Comparison of ENCODE assay signal across 27 mouse cellular contexts in genomic region chr8:128370496-128370895, GRCm38 (mm10). TPM values are rescaled to one million over a fixed set of nuclear protein-coding genes. Genes with fewer than 3 reads are reported as not detected.
DNase-seq lines count a peak whose midpoint lies in the region; ATAC-seq and TF ChIP-seq lines count a peak whose summit lies in the region.
"Had no signal": no experiment of that assay in that cellular context is flagged by ENCODE, and none has a peak within 500 bp of the region (broad histone marks: within the 10 kb centered on the region; RNA-seq: fewer than 3 reads in every experiment).

No protein-coding gene starts in this region.

- no peak for TF ChIP-seq POLR2A in heart, adult 2 months (IDR thresholded peaks at IDR 0.05; ENCODE audit: insufficient read depth, low read depth, low read length)

- H3K27ac ChIP-seq in heart, adult 2 months, result peak overlapping the region; percentile 77
- H3K27ac ChIP-seq in intestine, embryonic 14.5 days (ENCODE audit: low read depth), result no peak overlapping the region
- no peak overlapping the region for H3K27ac ChIP-seq in intestine, embryonic 16.5 days (ENCODE audit: low read length)
- H3K27ac ChIP-seq in heart, embryonic 16.5 days (ENCODE audit: low read length), result peak overlapping the region; percentile 88
- H3K27ac ChIP-seq: embryonic facial prominence, embryonic 12.5 days; forebrain, embryonic 12.5 days; gastrocnemius, adult 2 months; hindbrain, embryonic 12.5 days; kidney, postnatal 0 days; limb, embryonic 12.5 days; midbrain, embryonic 12.5 days; stomach, postnatal 0 days had no signal

- 0 out of 2 replicates have a peak, but pooled peaks have one; percentile 15 for ATAC-seq in intestine, embryonic 14.5 days (replicated peaks; ENCODE audit: low FRiP score, low TSS enrichment, low read depth)
- no peak for ATAC-seq in intestine, embryonic 16.5 days
- no peak; the same call in 1 of the 2 replicates for ATAC-seq in heart, embryonic 16.5 days (replicated peaks; ENCODE audit: extremely low read depth, insufficient read depth, low FRiP score)
- ATAC-seq: liver, postnatal 0 days had no signal

- no peak for DNase-seq in heart, adult 2 months
- DNase-seq in heart, postnatal 10 days, result no peak
- DNase-seq in intestine, embryonic 14.5 days (ENCODE audit: low spot score), result no peak
- peak; percentile 60 for DNase-seq in MN1 (ENCODE audit: low spot score)
- DNase-seq in urinary bladder, postnatal 25 days (ENCODE audit: low spot score), result no peak
- DNase-seq: adrenal gland, adult 2 months; cerebellum, adult 18-20 months; cerebellum, postnatal 14 days; gastrocnemius, adult 2 months; kidney, adult 18-20 months; layer of hippocampus, postnatal 36 days; liver, postnatal 0 days; lung, postnatal 10 days; right cerebral cortex, postnatal 14 days; thymus, adult 2 months; thymus, postnatal 4 days had no signal

- 24% methylated on average over 4 of the region's 4 CpGs for WGBS in heart, adult 2 months
- 27% methylated on average over 4 of the region's 4 CpGs for WGBS in intestine, embryonic 14.5 days
- WGBS in intestine, embryonic 16.5 days, result 41% methylated on average over 4 of the region's 4 CpGs
- WGBS in heart, embryonic 16.5 days, result 25% methylated on average over 4 of the region's 4 CpGs

- H3K4me1 ChIP-seq in heart, adult 2 months (ENCODE audit: control insufficient read depth, insufficient read depth, low read length), result peaks cover 48% of the 10 kb centered on the region
- H3K4me1 ChIP-seq in intestine, embryonic 14.5 days (replicated peaks; ENCODE audit: control insufficient read depth, insufficient read depth, low read length), result peaks cover 27% of the 10 kb centered on the region
- H3K4me1 ChIP-seq in intestine, embryonic 16.5 days (ENCODE audit: control insufficient read depth, insufficient read depth, low read length), result peaks cover 10% of the 10 kb centered on the region
- H3K4me1 ChIP-seq in heart, embryonic 16.5 days (ENCODE audit: control insufficient read depth, insufficient read depth, low read length), result peaks cover 82% of the 10 kb centered on the region

- peaks cover 10% of the 10 kb centered on the region for H3K79me2 ChIP-seq in heart, adult 2 months (replicated peaks; ENCODE audit: control insufficient read depth, insufficient read depth, low read length)

- no peak for TF ChIP-seq EP300 in heart, adult 2 months (IDR thresholded peaks at IDR 0.05; ENCODE audit: insufficient read depth, low read depth, low read length)

- peak overlapping the region; percentile 42; the same call in 1 of the 2 replicates for H3K9ac ChIP-seq in heart, adult 2 months (ENCODE audit: low read depth, low read length)
- H3K9ac ChIP-seq in intestine, embryonic 14.5 days (ENCODE audit: low read length), result no peak overlapping the region
- no peak overlapping the region for H3K9ac ChIP-seq in intestine, embryonic 16.5 days (ENCODE audit: low read depth, low read length)
- no peak overlapping the region for H3K9ac ChIP-seq in heart, embryonic 16.5 days (ENCODE audit: low read length)
- H3K9ac ChIP-seq: embryonic facial prominence, embryonic 12.5 days; forebrain, embryonic 12.5 days; hindbrain, embryonic 12.5 days; limb, embryonic 12.5 days; liver, postnatal 0 days; midbrain, embryonic 12.5 days had no signal

- no peak overlapping the region for H3K4me2 ChIP-seq in intestine, embryonic 14.5 days (ENCODE audit: low read length)
- H3K4me2 ChIP-seq in intestine, embryonic 16.5 days (ENCODE audit: low read depth, low read length), result no peak overlapping the region
- no peak overlapping the region for H3K4me2 ChIP-seq in heart, embryonic 16.5 days (ENCODE audit: low read depth, low read length)
- H3K4me2 ChIP-seq: embryonic facial prominence, embryonic 12.5 days; forebrain, embryonic 12.5 days; hindbrain, embryonic 12.5 days; limb, embryonic 12.5 days; liver, embryonic 11.5 days; midbrain, embryonic 12.5 days had no signal

- no peaks in the 10 kb centered on the region for H3K9me3 ChIP-seq in intestine, embryonic 14.5 days (ENCODE audit: control insufficient read depth, low read length)
- no peaks in the 10 kb centered on the region for H3K9me3 ChIP-seq in intestine, embryonic 16.5 days (ENCODE audit: control insufficient read depth, low read length)
- H3K9me3 ChIP-seq in heart, embryonic 16.5 days (replicated peaks; ENCODE audit: control insufficient read depth, low read length), result no peaks in the 10 kb centered on the region
- H3K9me3 ChIP-seq: embryonic facial prominence, embryonic 12.5 days; forebrain, embryonic 12.5 days; hindbrain, embryonic 12.5 days; limb, embryonic 12.5 days; midbrain, embryonic 12.5 days had no signal

- H3K36me3 ChIP-seq in heart, adult 2 months (ENCODE audit: control insufficient read depth, insufficient read depth, low read length), result peaks cover 96% of the 10 kb centered on the region
- H3K36me3 ChIP-seq in intestine, embryonic 14.5 days (ENCODE audit: control insufficient read depth, insufficient read depth, low read length), result no peaks in the 10 kb centered on the region
- H3K36me3 ChIP-seq in intestine, embryonic 16.5 days (ENCODE audit: control insufficient read depth, insufficient read depth, low read length), result no peaks in the 10 kb centered on the region
- peaks cover 32% of the 10 kb centered on the region for H3K36me3 ChIP-seq in heart, embryonic 16.5 days (ENCODE audit: control insufficient read depth, insufficient read depth)
- H3K36me3 ChIP-seq: embryonic facial prominence, embryonic 12.5 days; forebrain, embryonic 12.5 days; hindbrain, embryonic 12.5 days; limb, embryonic 12.5 days; midbrain, embryonic 12.5 days had no signal

- no peaks in the 10 kb centered on the region for H3K27me3 ChIP-seq in heart, adult 2 months (ENCODE audit: control insufficient read depth, insufficient read depth, low read length)
- H3K27me3 ChIP-seq in intestine, embryonic 14.5 days (replicated peaks; ENCODE audit: control insufficient read depth, insufficient read depth, low read length), result no peaks in the 10 kb centered on the region
- H3K27me3 ChIP-seq in intestine, embryonic 16.5 days (replicated peaks; ENCODE audit: control insufficient read depth, insufficient read depth, low read length), result no peaks in the 10 kb centered on the region
- no peaks in the 10 kb centered on the region for H3K27me3 ChIP-seq in heart, embryonic 16.5 days (ENCODE audit: control insufficient read depth, insufficient read depth, low read length)
- H3K27me3 ChIP-seq: embryonic facial prominence, embryonic 12.5 days; hindbrain, embryonic 12.5 days; limb, embryonic 12.5 days; midbrain, embryonic 12.5 days had no signal

- no peak for TF ChIP-seq CTCF in heart, adult 2 months (IDR thresholded peaks at IDR 0.05)

- intact Hi-C loops in heart, adult 2 months (cut with DNase I), result loop anchor here (5.0 kb wide), 2 partner anchors 67 to 192 kb away; no protein-coding TSS in a partner anchor
- intact Hi-C loops in heart, postnatal 10 days (cut with DNase I), result no loop called here

- H3K4me3 ChIP-seq in heart, adult 2 months, result no peak overlapping the region
- no peak overlapping the region for H3K4me3 ChIP-seq in intestine, embryonic 14.5 days (ENCODE audit: low read depth, low read length)
- H3K4me3 ChIP-seq in intestine, embryonic 16.5 days (ENCODE audit: low read length), result no peak overlapping the region
- no peak overlapping the region for H3K4me3 ChIP-seq in heart, embryonic 16.5 days (ENCODE audit: low read length)
- H3K4me3 ChIP-seq: embryonic facial prominence, embryonic 12.5 days; erythroblast, embryonic 14.5 days; forebrain, embryonic 12.5 days; gastrocnemius, adult 2 months; hindbrain, embryonic 12.5 days; limb, embryonic 12.5 days; midbrain, embryonic 12.5 days had no signal

RNA-seq across cellular contexts. Expression of gene Nrp1, which starts 12.1 kb away (rescaled TPM):
- 100 to 1,000 TPM; 115 TPM for total RNA-seq in heart, adult 2 months (2021)
- polyA plus RNA-seq in heart, adult 2 months (2012; rRNA removed), result 64.5 and 101 TPM in 2 replicates
- total RNA-seq in heart, postnatal 10 days (2021), result 100 to 1,000 TPM; 137 to 189 TPM
- 65.5 and 66.0 TPM in 2 replicates for polyA plus RNA-seq in intestine, embryonic 14.5 days (2014; fragmentation: Nextera tagmentation; extraction: Ambion mirVana)
- 49.1 and 49.3 TPM in 2 replicates for polyA plus RNA-seq in intestine, embryonic 16.5 days (2015; fragmentation: Nextera tagmentation; extraction: Ambion mirVana)
- polyA plus RNA-seq in heart, embryonic 16.5 days (2015; fragmentation: Nextera tagmentation; extraction: Ambion mirVana), result 159 and 160 TPM in 2 replicates

Comparison
In these comparisons a context has a peak if more than half of its experiments do, and no peak if none do; other contexts are left out.
1. H3K27ac ChIP-seq: peak in heart, adult 2 months (single experiment) and heart, embryonic 16.5 days (single experiment); none in intestine, embryonic 14.5 days (single experiment) and intestine, embryonic 16.5 days (single experiment).